Mouse (Mus musculus): ENCODE data around the gene Scd2. TPM values are rescaled to one million over a fixed set of nuclear protein-coding genes. Genes with fewer than 3 reads are reported as not detected.
A peak's percentile ranks its signal among the peaks of the same experiment; 100 is the strongest.

The Scd2 gene
- polyA plus RNA-seq, 1 experiment from 2014 or later = 220 TPM

DNA sequence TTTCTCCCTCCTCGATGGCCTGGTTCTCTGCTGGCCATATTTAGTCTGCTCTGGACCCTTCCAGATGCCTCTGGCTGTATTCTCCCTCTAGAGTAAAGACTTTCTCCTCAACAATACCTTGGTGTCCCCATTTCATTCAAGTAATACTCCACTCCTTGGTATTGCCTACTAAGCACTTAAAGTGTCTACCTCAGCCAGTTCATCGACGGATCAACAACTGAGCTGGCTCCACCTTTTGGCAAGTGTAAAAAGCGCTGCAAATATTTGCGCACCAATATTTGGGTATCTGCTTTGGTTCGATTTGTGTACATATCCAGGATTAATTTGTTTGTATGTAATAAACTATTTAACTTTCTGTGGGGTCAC, 27.0 kb upstream of the Scd2 start:
- peak; percentile 37 for ATAC-seq
- H3K27ac ChIP-seq (ENCODE audit: low read depth, low read length) = peak overlapping the region; percentile 89; the same call in 1 of the 2 replicates

DNA sequence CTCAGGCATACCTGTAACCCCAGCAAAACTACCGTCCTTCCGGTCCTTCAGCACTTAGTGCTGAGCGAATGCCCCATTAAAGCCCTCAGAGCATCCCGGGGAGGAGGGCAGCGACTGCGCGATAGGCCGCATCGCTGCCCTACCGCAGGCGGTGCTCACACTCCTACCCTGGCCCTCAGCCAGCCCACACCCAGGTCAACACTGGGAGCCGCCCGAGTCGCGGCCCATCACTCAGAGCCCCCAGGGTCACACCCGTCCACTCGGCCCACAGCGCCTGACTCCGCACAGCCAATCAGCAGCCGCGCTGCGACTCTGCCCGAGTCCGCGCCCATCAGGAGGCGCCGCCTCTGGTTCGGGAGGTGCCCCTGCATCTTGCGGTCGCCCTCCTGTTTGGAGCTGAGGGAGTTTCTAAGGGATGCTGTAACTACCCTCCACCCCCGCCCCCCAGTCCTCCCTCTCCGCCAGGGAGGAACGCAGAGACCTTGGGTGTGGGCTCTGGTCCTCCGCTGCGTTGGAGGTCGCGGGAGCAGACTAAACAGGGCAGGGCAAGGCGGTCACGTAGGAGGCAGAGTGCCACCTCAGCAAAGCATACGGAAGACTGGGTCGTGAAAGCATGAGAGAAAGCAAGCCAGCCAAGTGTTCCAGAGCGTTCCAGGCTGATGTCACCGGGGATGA, 26.5 kb upstream of the Scd2 start:
- Histone ChIP-seq H3K4me3 (ENCODE audit: low read depth, low read length) (peak overlapping the region; percentile 58), H3K4me2 (ENCODE audit: low read length) (peak overlapping the region; percentile 84), H3K27me3 (replicated peaks; ENCODE audit: control insufficient read depth, insufficient read depth, low read length) (no peaks in the 10 kb centered on the region), H3K4me1 (ENCODE audit: control insufficient read depth, insufficient read depth, low read length) (peaks cover 10% of the 10 kb centered on the region; the same call in 1 of the 2 replicates), H3K9me3 (replicated peaks; ENCODE audit: control insufficient read depth, low read length) (no peaks in the 10 kb centered on the region), H3K9ac (ENCODE audit: low read length) (peak overlapping the region; percentile 74), H3K36me3 (ENCODE audit: control insufficient read depth, insufficient read depth, low read length) (no peaks in the 10 kb centered on the region), H3K27ac (ENCODE audit: low read depth, low read length) (peak overlapping the region; percentile 89)
- peak; percentile 97 for ATAC-seq
- peak; percentile 89 for DNase-seq (ENCODE audit: low spot score)
- 1% methylated on average over 41 of the region's 43 CpGs for WGBS

More for the DNA sequence above, 27.0 kb upstream of the Scd2 start:
- Histone ChIP-seq H3K9ac (ENCODE audit: low read length) (peak overlapping the region; percentile 74), H3K4me1 (ENCODE audit: control insufficient read depth, insufficient read depth, low read length) (peaks cover 10% of the 10 kb centered on the region; the same call in 1 of the 2 replicates), H3K36me3 (ENCODE audit: control insufficient read depth, insufficient read depth, low read length) (no peaks in the 10 kb centered on the region), H3K27me3 (replicated peaks; ENCODE audit: control insufficient read depth, insufficient read depth, low read length) (no peaks in the 10 kb centered on the region), H3K4me2 (ENCODE audit: low read length) (peak overlapping the region; percentile 84), H3K9me3 (replicated peaks; ENCODE audit: control insufficient read depth, low read length) (no peaks in the 10 kb centered on the region), H3K4me3 (ENCODE audit: low read depth, low read length) (peak overlapping the region; percentile 58)
- WGBS = 3% methylated on average over 6 of the region's 6 CpGs
- DNase-seq (ENCODE audit: low spot score) = no peak

- WGBS = 23% methylated on average over 7 of the region's 18 CpGs
- H3K4me2 ChIP-seq (ENCODE audit: low read length) = peak overlapping the region; percentile 84
- H3K27ac ChIP-seq (ENCODE audit: low read depth, low read length) = peak overlapping the region; percentile 89
- DNase-seq (ENCODE audit: low spot score) (peak; percentile 84), ATAC-seq (0 out of 2 replicates have a peak, but pooled peaks have one; percentile 8)
- H3K36me3 ChIP-seq (ENCODE audit: control insufficient read depth, insufficient read depth, low read length) = no peaks in the 10 kb centered on the region
- no peaks in the 10 kb centered on the region for H3K27me3 ChIP-seq (replicated peaks; ENCODE audit: control insufficient read depth, insufficient read depth, low read length)
- peaks cover 10% of the 10 kb centered on the region; the same call in 1 of the 2 replicates for H3K4me1 ChIP-seq (ENCODE audit: control insufficient read depth, insufficient read depth, low read length)
- H3K4me3 ChIP-seq (ENCODE audit: low read depth, low read length) = peak overlapping the region; percentile 58
- H3K9me3 ChIP-seq (replicated peaks; ENCODE audit: control insufficient read depth, low read length) = no peaks in the 10 kb centered on the region
- peak overlapping the region; percentile 74 for H3K9ac ChIP-seq (ENCODE audit: low read length)
Measured at GRCm38 (mm10) chr19:44267499-44268002, 25.9 kb upstream of the Scd2 start.

GRCm38 (mm10) chr19:44273711-44274110, 19.8 kb upstream of the Scd2 start:
- Histone ChIP-seq H3K27ac (ENCODE audit: low read depth, low read length) (no peak overlapping the region), H3K4me2 (ENCODE audit: low read length) (no peak overlapping the region), H3K9me3 (replicated peaks; ENCODE audit: control insufficient read depth, low read length) (no peaks in the 10 kb centered on the region), H3K27me3 (replicated peaks; ENCODE audit: control insufficient read depth, insufficient read depth, low read length) (no peaks in the 10 kb centered on the region), H3K4me3 (ENCODE audit: low read depth, low read length) (no peak overlapping the region), H3K36me3 (ENCODE audit: control insufficient read depth, insufficient read depth, low read length) (no peaks in the 10 kb centered on the region), H3K4me1 (ENCODE audit: control insufficient read depth, insufficient read depth, low read length) (no peaks in the 10 kb centered on the region), H3K9ac (ENCODE audit: low read length) (no peak overlapping the region)
- 73% methylated on average over 4 of the region's 4 CpGs for WGBS
- ATAC-seq = no peak
- no peak for DNase-seq (ENCODE audit: low spot score)

DNA sequence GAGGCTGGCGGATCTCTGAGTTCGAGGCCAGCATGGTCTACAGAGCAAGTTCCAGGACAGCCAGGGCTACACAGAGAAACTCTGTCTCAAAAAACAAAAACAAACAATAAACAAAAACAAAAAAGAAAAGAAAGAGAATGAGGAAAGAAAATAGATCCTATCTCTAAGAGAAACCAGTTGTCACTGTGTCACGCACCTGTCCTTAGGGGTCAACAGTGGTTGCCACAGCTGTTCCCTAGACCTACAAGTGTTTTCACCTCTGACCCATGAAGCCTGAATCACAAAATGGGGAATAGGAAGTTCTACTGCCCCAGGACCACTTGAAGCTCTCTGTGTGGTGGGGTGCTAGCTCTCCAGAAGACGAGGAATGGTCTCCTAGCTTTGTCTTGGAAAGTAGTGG, 19.0 kb upstream of the Scd2 start:
- H3K27me3 ChIP-seq (replicated peaks; ENCODE audit: control insufficient read depth, insufficient read depth, low read length) = no peaks in the 10 kb centered on the region
- H3K4me1 ChIP-seq (ENCODE audit: control insufficient read depth, insufficient read depth, low read length) = no peaks in the 10 kb centered on the region
- H3K36me3 ChIP-seq (ENCODE audit: control insufficient read depth, insufficient read depth, low read length) = no peaks in the 10 kb centered on the region
- no peak overlapping the region for H3K9ac ChIP-seq (ENCODE audit: low read length)
- no peak overlapping the region for H3K4me2 ChIP-seq (ENCODE audit: low read length)
- H3K9me3 ChIP-seq (replicated peaks; ENCODE audit: control insufficient read depth, low read length) = no peaks in the 10 kb centered on the region
- no peak overlapping the region for H3K27ac ChIP-seq (ENCODE audit: low read depth, low read length)
- no peak overlapping the region for H3K4me3 ChIP-seq (ENCODE audit: low read depth, low read length)
- no peak for ATAC-seq
- no peak for DNase-seq (ENCODE audit: low spot score)
- 90% methylated on average over 4 of the region's 4 CpGs for WGBS

DNA sequence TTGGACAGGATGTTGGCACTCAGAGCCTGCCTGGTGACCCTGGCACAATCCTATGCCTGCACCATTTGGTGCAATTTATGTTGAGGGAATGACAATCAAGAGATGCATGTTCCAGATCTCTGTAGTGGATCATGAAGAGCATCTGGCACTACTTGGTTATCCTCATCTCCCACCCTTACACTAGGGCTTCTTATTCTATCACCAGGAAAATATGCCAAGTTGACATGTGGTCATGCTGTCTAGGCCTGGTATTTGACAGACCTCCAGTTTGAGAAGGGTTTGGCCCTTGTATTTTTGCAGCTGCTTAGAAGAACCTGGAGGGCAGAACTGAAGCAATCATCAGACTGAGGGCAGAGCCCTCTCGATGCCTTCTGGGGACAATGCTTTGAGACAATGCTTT, 18.1 kb upstream of the Scd2 start:
- Histone ChIP-seq H3K36me3 (ENCODE audit: control insufficient read depth, insufficient read depth, low read length) (no peaks in the 10 kb centered on the region), H3K27me3 (replicated peaks; ENCODE audit: control insufficient read depth, insufficient read depth, low read length) (no peaks in the 10 kb centered on the region), H3K9ac (ENCODE audit: low read length) (no peak overlapping the region), H3K9me3 (replicated peaks; ENCODE audit: control insufficient read depth, low read length) (no peaks in the 10 kb centered on the region), H3K4me2 (ENCODE audit: low read length) (no peak overlapping the region), H3K27ac (ENCODE audit: low read depth, low read length) (no peak overlapping the region), H3K4me1 (ENCODE audit: control insufficient read depth, insufficient read depth, low read length) (no peaks in the 10 kb centered on the region), H3K4me3 (ENCODE audit: low read depth, low read length) (no peak overlapping the region)
- ATAC-seq = no peak
- no peak for DNase-seq (ENCODE audit: low spot score)
- 94% methylated on average over 1 of the region's 1 CpGs for whole genome bisulfite sequencing

GRCm38 (mm10) chr19:44276861-44277260, 16.6 kb upstream of the Scd2 start:
- H3K27ac ChIP-seq (ENCODE audit: low read depth, low read length) = no peak overlapping the region
- H3K4me1 ChIP-seq (ENCODE audit: control insufficient read depth, insufficient read depth, low read length) = peaks cover 7% of the 10 kb centered on the region; the same call in 1 of the 2 replicates
- whole genome bisulfite sequencing = 70% methylated on average over 5 of the region's 5 CpGs
- H3K4me3 ChIP-seq (ENCODE audit: low read depth, low read length) = no peak overlapping the region
- H3K36me3 ChIP-seq (ENCODE audit: control insufficient read depth, insufficient read depth, low read length) = no peaks in the 10 kb centered on the region
- no peak for ATAC-seq
- H3K27me3 ChIP-seq (replicated peaks; ENCODE audit: control insufficient read depth, insufficient read depth, low read length) = no peaks in the 10 kb centered on the region
- no peak overlapping the region for H3K9ac ChIP-seq (ENCODE audit: low read length)
- H3K4me2 ChIP-seq (ENCODE audit: low read length) = no peak overlapping the region
- no peak for DNase-seq (ENCODE audit: low spot score)
- no peaks in the 10 kb centered on the region for H3K9me3 ChIP-seq (replicated peaks; ENCODE audit: control insufficient read depth, low read length)

GRCm38 (mm10) chr19:44277931-44278330, 15.5 kb upstream of the Scd2 start:
- Histone ChIP-seq H3K9ac (ENCODE audit: low read length) (no peak overlapping the region), H3K27ac (ENCODE audit: low read depth, low read length) (no peak overlapping the region), H3K4me1 (ENCODE audit: control insufficient read depth, insufficient read depth, low read length) (peaks cover 14% of the 10 kb centered on the region), H3K36me3 (ENCODE audit: control insufficient read depth, insufficient read depth, low read length) (no peaks in the 10 kb centered on the region), H3K9me3 (replicated peaks; ENCODE audit: control insufficient read depth, low read length) (no peaks in the 10 kb centered on the region), H3K27me3 (replicated peaks; ENCODE audit: control insufficient read depth, insufficient read depth, low read length) (no peaks in the 10 kb centered on the region), H3K4me3 (ENCODE audit: low read depth, low read length) (no peak overlapping the region), H3K4me2 (ENCODE audit: low read length) (no peak overlapping the region)
- no peak for DNase-seq (ENCODE audit: low spot score)
- WGBS = 95% methylated on average over 8 of the region's 8 CpGs
- ATAC-seq = no peak

GRCm38 (mm10) chr19:44280755-44281154, 12.7 kb upstream of the Scd2 start:
- Histone ChIP-seq H3K9me3 (replicated peaks; ENCODE audit: control insufficient read depth, low read length) (no peaks in the 10 kb centered on the region), H3K4me3 (ENCODE audit: low read depth, low read length) (no peak overlapping the region), H3K27me3 (replicated peaks; ENCODE audit: control insufficient read depth, insufficient read depth, low read length) (no peaks in the 10 kb centered on the region), H3K27ac (ENCODE audit: low read depth, low read length) (no peak overlapping the region; the same call in 1 of the 2 replicates), H3K4me2 (ENCODE audit: low read length) (no peak overlapping the region), H3K4me1 (ENCODE audit: control insufficient read depth, insufficient read depth, low read length) (peaks cover 30% of the 10 kb centered on the region), H3K36me3 (ENCODE audit: control insufficient read depth, insufficient read depth, low read length) (no peaks in the 10 kb centered on the region), H3K9ac (ENCODE audit: low read length) (no peak overlapping the region)
- no peak for ATAC-seq
- DNase-seq (ENCODE audit: low spot score) = peak; percentile 59
- 5% methylated on average over 6 of the region's 6 CpGs for WGBS
